Mouse (Mus musculus) myocyte (in vitro differentiated cells): ENCODE results near the gene Osbpl5. TPM values are rescaled to one million over a fixed set of nuclear protein-coding genes. Genes with fewer than 3 reads are reported as not detected.

Experiments
- H3K27me3 ChIP-seq: one replicate; pipeline ENCODE4 v1.6.1; 2011; ENCODE audit not compliant: control insufficient read depth, insufficient read depth, insufficient read length
- H3K36me3 ChIP-seq: one replicate; pipeline ENCODE4 v1.6.1; 2011; ENCODE audit not compliant: control insufficient read depth, insufficient read depth
- H3K4me2 ChIP-seq: one replicate; pipeline ENCODE4 v1.6.1; 2011; ENCODE audit warnings: low read depth, control low read depth
- H3K4me3 ChIP-seq: one replicate; pipeline ENCODE4 v1.5.1; 2011; ENCODE audit warnings: mild to moderate bottlenecking, control low read depth, moderate library complexity
- H3K79me2 ChIP-seq: one replicate; pipeline ENCODE4 v1.6.1; 2011; ENCODE audit not compliant: control insufficient read depth, insufficient read depth
- H3ac ChIP-seq: one replicate; pipeline ENCODE4 v1.6.1; 2011; ENCODE audit not compliant: control insufficient read depth, insufficient read length
- CEBPB ChIP-seq: IDR thresholded peaks from 2 replicates; pipeline ENCODE4 v1.6.1; 2011; ENCODE audit warnings: mild to moderate bottlenecking, moderate library complexity; ENCODE audit not compliant: poor library complexity, insufficient read depth, severe bottlenecking
- E2F4 ChIP-seq: IDR thresholded peaks from one replicate; pipeline ENCODE4 v1.6.1; 2011; ENCODE audit warnings: mild to moderate bottlenecking, control low read depth, moderate library complexity; ENCODE audit not compliant: insufficient read depth
- MAX ChIP-seq: IDR thresholded peaks from one replicate; pipeline ENCODE4 v1.6.1; 2011; ENCODE audit warnings: low read depth, mild to moderate bottlenecking, control low read depth
- MYOD1 ChIP-seq, 3 experiments: IDR thresholded peaks; one replicate each; pipeline ENCODE4 v1.6.1; 2011; ENCODE audit warnings: control low read depth in 2 of 3, low read depth in 2 of 3, mild to moderate bottlenecking in 2 of 3, moderate library complexity in 1 of 3; ENCODE audit not compliant: insufficient read length in 2 of 3, control insufficient read depth in 1 of 3
- MYOG ChIP-seq, 3 experiments: IDR thresholded peaks; one replicate each; pipeline ENCODE4 v1.6.1; 2011; ENCODE audit warnings: control low read depth in 2 of 3, low read depth in 2 of 3, mild to moderate bottlenecking in 2 of 3; ENCODE audit not compliant: insufficient read length in 2 of 3, control insufficient read depth in 1 of 3, insufficient read depth in 1 of 3
- POLR2A ChIP-seq: IDR thresholded peaks from one replicate; pipeline ENCODE4 v1.6.1; 2011; ENCODE audit warnings: low read depth, mild to moderate bottlenecking, control low read depth, moderate library complexity; ENCODE audit not compliant: insufficient read length
- POLR2AphosphoS2 ChIP-seq: IDR thresholded peaks from one replicate; pipeline ENCODE4 v1.6.1; 2011; ENCODE audit warnings: low read depth, control low read depth; ENCODE audit not compliant: insufficient read length
- REST ChIP-seq: IDR thresholded peaks from one replicate; pipeline ENCODE4 v1.6.1; 2011; ENCODE audit warnings: mild to moderate bottlenecking, control low read depth, moderate library complexity; ENCODE audit not compliant: insufficient read depth, insufficient read length
- SRF ChIP-seq: IDR thresholded peaks from one replicate; pipeline ENCODE4 v1.6.1; 2011; ENCODE audit warnings: low read depth; ENCODE audit not compliant: control insufficient read depth, insufficient read length
- TCF12 ChIP-seq: IDR thresholded peaks from one replicate; pipeline ENCODE4 v1.6.1; 2011; ENCODE audit warnings: mild to moderate bottlenecking, control low read depth; ENCODE audit not compliant: poor library complexity, insufficient read depth, severe bottlenecking
- TCF3 ChIP-seq: IDR thresholded peaks from one replicate; pipeline ENCODE4 v1.6.1; 2011; ENCODE audit warnings: low read depth, control low read depth; ENCODE audit not compliant: insufficient read length
- USF1 ChIP-seq: IDR thresholded peaks from one replicate; pipeline ENCODE4 v1.6.1; 2011; ENCODE audit warnings: low read depth, mild to moderate bottlenecking, control low read depth, moderate library complexity
- polyA plus RNA-seq: library from polyadenylated mRNA; unstranded; fragments of >200 nt; fragmentation: generic; extraction: Trizol; gene quantifications from one replicate; pipeline ENCODE4 v1.2.1, GENCODE M21; 2012; ENCODE audit warnings: missing spikeins

The Osbpl5 gene
- polyA plus RNA-seq, 1 experiment = 49.6 TPM

- H3K27me3 ChIP-seq = no peaks in the 10 kb centered on the region
- no peak overlapping the region for H3K4me3 ChIP-seq
- TF ChIP-seq REST (no peak), E2F4 (no peak), MAX (no peak), TCF12 (no peak), CEBPB (no peak), POLR2A (no peak), POLR2AphosphoS2 (no peak)
- H3K36me3 ChIP-seq = no peaks in the 10 kb centered on the region
- H3K79me2 ChIP-seq = no peaks in the 10 kb centered on the region
- H3K4me2 ChIP-seq = no peak overlapping the region
- H3ac ChIP-seq = no peak overlapping the region
Measured at GRCm38 (mm10) chr7:143753990-143754715, 2.6 kb downstream of the Osbpl5 start.

- H3K79me2 ChIP-seq = no peaks in the 10 kb centered on the region
- H3K4me2 ChIP-seq = no peak overlapping the region
- no peaks in the 10 kb centered on the region for H3K36me3 ChIP-seq
- no peak overlapping the region for H3K4me3 ChIP-seq
- TF ChIP-seq USF1 (no peak), TCF3 (no peak), POLR2A (no peak)
- H3K27me3 ChIP-seq = no peaks in the 10 kb centered on the region
- no peak overlapping the region for H3ac ChIP-seq
Measured at GRCm38 (mm10) chr7:143752606-143753005, 4.2 kb downstream of the Osbpl5 start.

- Histone ChIP-seq H3K79me2 (no peaks in the 10 kb centered on the region), H3K36me3 (no peaks in the 10 kb centered on the region), H3ac (no peak overlapping the region), H3K4me2 (no peak overlapping the region), H3K4me3 (no peak overlapping the region), H3K27me3 (no peaks in the 10 kb centered on the region)
- TF ChIP-seq USF1 (no peak), MAX (no peak), POLR2A (no peak), E2F4 (no peak), CEBPB (no peak), SRF (no peak), MYOG (IDR thresholded peaks at IDR 0.05; ENCODE audit: control insufficient read depth in 1 of 3, insufficient read depth in 1 of 3, insufficient read length in 2 of 3, low read depth in 2 of 3) (no peak), POLR2AphosphoS2 (no peak), TCF12 (no peak), TCF3 (no peak), MYOD1 (IDR thresholded peaks at IDR 0.05; ENCODE audit: control insufficient read depth in 1 of 3, insufficient read length in 2 of 3, low read depth in 2 of 3) (no peak), REST (no peak)
Measured at GRCm38 (mm10) chr7:143752056-143752455, 4.7 kb downstream of the Osbpl5 start.

GRCm38 (mm10) chr7:143751380-143751779 lies 5.4 kb downstream of the Osbpl5 start:
- Histone ChIP-seq H3K36me3 (no peaks in the 10 kb centered on the region), H3ac (no peak overlapping the region), H3K79me2 (no peaks in the 10 kb centered on the region), H3K4me3 (no peak overlapping the region), H3K27me3 (no peaks in the 10 kb centered on the region), H3K4me2 (no peak overlapping the region)
- no peak for TF ChIP-seq MYOD1 (IDR thresholded peaks at IDR 0.05; ENCODE audit: control insufficient read depth in 1 of 3, insufficient read length in 2 of 3, low read depth in 2 of 3)
- TF ChIP-seq MAX = no peak
- TF ChIP-seq E2F4 = no peak
- TF ChIP-seq CEBPB = no peak
- no peak for TF ChIP-seq POLR2AphosphoS2
- no peak for TF ChIP-seq REST

- Histone ChIP-seq H3K4me3 (no peak overlapping the region), H3K36me3 (no peaks in the 10 kb centered on the region), H3ac (no peak overlapping the region), H3K79me2 (no peaks in the 10 kb centered on the region), H3K4me2 (no peak overlapping the region), H3K27me3 (no peaks in the 10 kb centered on the region)
- TF ChIP-seq CEBPB (no peak), MAX (no peak), E2F4 (no peak), REST (no peak), POLR2A (no peak), POLR2AphosphoS2 (no peak), MYOG (IDR thresholded peaks at IDR 0.05; ENCODE audit: control insufficient read depth in 1 of 3, insufficient read depth in 1 of 3, insufficient read length in 2 of 3, low read depth in 2 of 3) (no peak), SRF (no peak), USF1 (no peak)
Measured at GRCm38 (mm10) chr7:143749045-143749444, 7.7 kb downstream of the Osbpl5 start.
